Mouse (Mus musculus): ENCODE data around the gene 2310061I04Rik.

The 2310061I04Rik gene

DNA sequence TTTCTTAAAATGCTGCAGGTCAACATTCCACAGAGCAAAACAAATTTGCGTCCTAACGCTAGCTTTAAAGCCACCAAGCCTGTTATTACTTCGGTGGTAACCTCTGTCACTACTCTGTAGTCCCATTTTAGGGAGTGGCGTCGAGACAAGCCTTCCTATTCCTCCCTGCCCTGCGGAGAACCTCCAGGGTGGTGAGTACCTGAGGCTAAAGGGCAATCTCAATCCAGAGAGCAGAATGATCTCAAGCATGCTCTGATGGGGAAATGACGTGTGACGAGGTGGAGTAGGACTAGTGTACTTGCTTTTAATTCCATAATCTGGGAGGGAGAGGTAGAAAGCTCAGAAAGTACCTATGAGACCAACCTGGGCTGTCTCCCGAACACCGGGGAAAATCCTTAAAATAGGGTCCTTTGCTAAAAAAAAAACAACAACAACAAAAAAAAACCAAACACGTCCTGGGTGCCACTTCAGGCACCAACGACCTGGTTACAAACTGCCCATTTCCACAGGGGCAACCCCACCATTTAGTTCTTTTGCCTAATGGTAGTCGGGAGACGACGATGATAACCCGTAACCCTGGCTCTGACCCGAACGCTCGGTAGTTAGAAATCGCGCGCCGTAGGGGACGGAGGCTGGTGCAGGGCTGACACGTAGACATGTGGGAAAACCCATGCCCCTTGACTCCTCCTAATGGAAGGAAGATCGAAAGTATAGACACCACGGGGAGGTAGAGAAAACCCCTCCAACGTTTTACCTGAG lies 18.5 kb upstream of the 2310061I04Rik start:
- no peak for DNase-seq (ENCODE audit: low spot score)

DNA sequence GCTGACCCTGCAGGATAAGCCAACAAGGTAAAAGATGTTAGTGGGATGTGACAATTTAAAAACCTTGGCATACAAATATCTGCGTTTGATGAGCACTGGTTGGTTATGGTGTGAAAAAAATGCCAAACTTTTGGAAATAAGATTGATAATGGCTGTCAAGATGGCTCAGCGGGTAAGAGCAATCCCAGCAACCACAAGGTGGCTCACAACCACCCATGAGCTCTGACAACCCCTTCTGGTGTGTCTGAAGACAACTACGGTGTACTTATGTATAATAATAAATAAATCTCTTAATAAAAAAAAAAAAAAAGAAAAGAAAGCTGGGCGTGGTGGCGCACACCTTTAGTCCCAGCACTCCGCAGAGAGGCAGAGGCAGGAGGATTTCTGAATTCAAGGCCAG lies 17.7 kb upstream of the 2310061I04Rik start:
- no peak for DNase-seq (ENCODE audit: low spot score)

DNA sequence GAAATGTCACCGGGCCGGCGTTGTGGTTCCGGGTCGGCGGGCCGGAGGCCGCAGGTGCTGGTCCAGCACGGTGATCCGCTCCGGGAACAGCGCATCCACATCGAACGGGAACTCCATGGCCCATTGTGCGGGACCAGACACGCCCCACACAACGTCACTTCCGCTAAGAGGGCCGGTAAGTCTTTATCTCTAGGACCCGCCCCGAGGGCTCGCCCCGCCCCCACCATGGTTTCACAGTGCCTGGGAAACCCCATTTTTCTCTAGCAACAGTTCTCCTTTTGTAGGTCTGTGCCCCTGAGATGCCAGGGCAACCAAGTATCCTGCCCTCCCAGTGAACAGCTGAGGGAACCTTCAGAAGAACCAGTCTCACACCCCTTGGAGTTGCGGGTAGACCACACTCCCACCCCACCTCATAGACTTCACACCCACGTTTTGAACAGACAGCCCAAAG lies 12.7 kb upstream of the 2310061I04Rik start, which contains the start of gene Atat1:
Gene Atat1, minus strand, starts transcription at position 157 of the 451 bp plus-strand sequence.
- DNase-seq (ENCODE audit: low spot score) = peak; percentile 95

DNA sequence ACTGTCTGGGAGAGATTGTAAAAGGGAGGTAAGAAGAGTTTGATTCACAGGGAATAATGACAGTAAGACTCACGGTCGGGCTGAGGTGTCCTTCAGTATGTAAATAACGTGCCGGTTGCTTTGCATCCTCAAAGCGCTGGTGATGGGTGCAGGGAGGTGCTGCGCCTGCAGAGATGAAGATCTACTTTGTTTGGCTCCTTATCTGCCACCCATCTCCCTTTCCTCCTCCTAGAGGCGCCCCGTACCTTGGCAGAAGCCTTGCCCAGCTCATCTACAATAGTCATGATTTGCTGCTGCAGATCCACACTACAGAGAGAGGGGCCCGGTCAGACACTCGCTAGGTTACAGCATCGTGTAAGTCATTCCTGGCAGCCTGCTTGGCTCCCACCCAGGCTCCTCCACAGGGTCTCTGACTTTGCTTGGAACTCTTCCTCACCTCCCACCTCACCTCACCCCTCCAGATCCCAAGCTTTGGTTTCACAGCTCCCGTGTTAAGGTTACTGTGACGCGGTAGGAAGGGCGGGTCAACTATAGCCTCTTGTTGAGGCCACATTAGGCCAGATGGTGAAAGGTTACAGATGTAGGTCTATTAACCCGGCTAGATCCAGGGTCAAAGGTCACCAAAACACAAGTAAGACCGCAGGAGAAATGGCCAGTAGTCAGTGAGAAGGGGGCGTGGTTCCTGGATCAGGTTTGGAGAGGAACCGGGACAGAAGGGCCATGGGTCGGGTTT lies 12.1 kb upstream of the 2310061I04Rik start:
- no peak for DNase-seq (ENCODE audit: low spot score)

DNA sequence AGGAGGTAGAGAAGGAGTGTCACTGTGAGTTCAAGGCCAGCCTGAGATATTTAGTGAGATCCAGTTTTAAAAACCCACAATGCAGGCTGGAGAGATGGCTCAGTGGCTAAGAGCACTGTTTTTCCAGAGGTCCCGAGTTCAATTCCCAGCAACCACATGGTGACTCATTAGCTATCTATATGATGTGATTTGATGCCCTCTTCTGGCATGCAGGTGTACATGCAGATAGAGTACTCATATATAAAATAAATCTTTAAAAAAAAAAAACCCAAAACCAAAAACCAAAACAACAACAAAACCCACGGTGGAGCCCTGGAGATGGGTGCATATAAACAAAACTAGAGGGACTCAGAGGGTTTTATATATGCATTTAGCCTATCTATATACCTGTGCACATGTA lies 10.4 kb upstream of the 2310061I04Rik start:
- DNase-seq (ENCODE audit: low spot score) = no peak

DNA sequence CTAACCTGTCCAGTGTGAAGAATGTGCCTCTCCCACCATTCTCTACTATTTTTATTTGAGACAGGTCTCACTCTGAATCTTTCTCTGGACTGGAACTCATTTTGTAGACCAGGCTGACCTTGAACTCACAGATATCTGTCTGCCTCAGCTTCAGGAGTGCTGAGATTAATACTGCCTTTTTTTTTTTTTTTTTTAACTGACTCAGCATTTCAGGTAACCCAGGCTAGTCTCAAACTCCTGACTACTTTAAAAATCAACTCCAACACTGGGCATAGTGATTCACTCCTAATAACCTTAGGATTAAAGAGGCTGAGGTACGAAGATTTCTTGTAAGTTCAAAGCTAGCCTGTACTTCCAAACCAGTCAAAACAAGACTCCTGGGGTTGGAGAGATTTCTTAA lies 8.4 kb upstream of the 2310061I04Rik start:
- no peak for DNase-seq (ENCODE audit: low spot score)

DNA sequence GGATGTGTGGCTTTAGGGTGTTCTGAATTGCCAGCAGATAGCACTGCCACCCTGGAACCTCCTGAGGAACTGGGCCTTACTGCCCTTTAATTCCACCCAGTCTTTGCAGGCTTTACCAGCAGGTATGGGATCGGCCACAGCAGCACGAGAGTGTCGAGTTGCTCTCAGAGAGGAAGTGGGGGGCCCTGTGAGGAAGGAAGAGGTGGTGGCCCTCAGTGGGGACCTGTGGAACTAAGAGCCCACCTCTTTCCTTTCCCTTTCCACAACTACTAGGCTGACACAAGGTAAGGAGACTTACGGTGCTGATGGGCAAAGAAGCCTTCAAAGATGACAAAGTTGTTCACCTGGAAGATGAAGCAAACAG lies 6.7 kb upstream of the 2310061I04Rik start:
- no peak for DNase-seq (ENCODE audit: low spot score)

DNA sequence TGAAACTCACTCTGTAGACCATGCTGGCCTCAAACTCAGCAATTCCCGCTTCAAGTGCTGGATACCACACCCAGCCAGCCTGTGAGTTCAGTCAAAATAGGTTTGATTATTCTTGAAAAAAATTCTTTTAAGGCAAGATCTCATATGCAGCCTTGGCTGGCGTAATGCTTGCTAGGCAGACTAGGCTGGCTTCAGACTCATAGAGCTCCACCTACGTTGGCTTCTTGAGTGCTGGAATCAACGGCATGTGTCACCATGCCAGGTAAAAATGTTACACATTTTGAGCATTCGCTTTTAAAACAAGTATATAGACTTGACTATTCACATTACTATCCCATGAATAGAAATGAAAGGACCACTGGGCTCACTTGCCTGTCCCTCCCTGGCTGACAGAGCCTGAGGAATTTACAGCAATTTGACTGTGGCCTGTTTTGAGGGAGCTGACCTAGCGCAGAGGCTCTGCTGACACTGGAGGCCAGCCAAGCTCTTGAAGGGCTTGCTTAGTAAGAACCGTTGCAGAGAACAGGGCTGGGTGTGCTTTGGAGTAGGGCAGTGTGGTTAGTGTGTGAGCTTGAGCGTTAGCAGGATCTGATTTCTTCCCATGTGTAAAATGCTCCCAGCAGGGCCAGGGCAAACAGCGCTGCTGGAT lies 6.2 kb upstream of the 2310061I04Rik start:
- DNase-seq (ENCODE audit: low spot score) = no peak

DNA sequence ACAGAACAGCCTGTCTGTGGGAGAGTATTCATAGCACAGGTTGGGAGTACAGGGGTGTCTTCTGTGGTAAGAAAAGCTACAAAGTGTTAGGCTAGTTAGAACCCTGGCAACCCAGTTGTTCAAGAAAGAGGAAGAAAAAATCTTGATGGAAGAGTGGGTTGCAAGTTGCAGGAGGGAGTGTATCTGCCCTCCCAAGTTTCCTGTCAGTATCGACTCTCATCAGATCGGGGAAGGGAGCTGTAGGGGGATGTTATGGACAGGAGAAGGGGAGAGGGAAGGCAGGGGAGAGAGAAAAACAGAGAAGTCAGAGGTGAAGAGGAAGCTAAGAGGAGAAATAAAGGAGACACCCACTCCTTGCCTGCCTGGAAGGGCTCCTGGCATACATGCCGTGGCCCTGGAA lies 3.4 kb upstream of the 2310061I04Rik start:
- no peak for DNase-seq (ENCODE audit: low spot score)

DNA sequence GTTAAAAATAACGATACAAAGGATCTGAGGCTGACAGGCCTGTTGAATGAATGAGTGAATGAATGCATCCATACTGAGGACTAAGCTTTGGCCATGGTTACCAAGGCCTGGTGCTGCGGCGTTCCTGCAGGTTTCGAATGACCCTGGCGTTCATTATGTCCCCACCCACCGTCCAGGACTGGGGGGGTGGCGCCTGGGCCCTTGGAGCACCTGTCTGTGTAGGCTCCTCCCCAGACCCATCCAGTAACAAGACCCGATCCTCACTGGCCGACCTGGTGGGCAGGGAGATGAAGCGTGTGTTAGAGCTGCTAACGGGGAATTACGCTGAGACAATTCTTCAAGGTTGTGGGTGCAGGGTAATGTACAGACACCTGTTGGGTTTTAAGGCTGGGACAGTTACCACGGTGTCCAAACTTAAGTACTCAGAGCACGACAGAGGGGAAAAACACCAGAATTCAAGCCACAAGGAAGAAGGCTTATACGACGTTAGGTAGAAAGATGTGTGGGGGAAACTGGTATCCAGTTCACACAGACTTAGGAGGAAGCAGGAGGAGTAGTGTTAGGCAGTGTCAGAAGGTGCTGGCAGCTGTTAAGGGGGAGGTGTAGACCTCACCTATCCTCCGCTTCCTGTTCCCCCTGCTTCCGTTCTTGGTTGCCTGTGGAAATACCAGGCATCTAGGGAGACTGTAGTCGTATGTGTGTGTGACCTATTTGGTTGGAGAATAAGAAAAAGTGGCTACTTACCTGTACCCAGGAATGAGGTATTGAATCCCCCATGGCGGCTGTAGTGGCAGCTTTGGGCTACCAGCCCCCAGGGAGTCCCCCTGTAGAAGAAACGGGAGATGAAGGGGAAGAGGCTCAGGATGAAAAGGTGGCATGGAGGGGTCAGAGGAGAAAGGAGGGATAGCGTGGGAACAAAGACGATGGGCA lies 678 bp upstream of the 2310061I04Rik start:
- no peak for DNase-seq (ENCODE audit: low spot score)

DNA sequence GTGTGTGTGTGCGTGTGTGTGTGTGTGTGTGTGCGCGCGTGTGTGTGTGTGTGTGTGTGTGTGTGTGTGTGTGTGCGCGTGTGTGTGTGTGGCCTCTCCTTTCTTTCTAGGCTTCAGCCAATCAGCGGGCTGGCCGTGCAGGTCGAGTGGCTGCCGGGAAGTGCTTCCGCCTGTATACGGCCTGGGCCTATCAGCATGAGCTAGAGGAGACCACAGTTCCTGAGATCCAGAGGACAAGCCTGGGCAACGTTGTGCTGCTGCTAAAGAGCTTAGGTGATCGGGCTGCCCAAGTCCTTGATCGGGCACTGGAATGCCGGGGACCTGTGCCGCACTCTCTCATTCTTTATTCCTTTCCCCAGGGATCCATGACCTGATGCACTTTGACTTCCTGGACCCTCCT lies 9.5 kb downstream of the 2310061I04Rik start:
- DNase-seq (ENCODE audit: low spot score) = no peak

DNA sequence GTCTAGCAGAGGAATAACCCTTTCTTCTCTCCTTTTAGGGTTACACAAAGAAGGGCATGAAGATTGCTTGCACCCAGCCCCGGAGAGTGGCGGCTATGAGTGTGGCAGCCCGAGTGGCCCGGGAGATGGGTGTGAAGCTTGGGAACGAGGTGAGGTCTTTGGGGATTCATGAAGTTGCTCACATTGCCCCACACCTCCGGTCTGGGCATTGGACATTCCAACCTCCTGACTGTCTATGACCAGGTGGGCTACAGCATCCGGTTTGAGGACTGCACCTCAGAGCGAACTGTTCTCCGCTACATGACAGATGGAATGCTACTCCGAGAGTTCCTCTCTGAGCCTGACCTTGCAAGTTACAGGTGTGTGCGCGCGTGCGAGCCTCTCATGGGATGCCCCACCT lies 13.5 kb downstream of the 2310061I04Rik start:
- no peak for DNase-seq (ENCODE audit: low spot score)

DNA sequence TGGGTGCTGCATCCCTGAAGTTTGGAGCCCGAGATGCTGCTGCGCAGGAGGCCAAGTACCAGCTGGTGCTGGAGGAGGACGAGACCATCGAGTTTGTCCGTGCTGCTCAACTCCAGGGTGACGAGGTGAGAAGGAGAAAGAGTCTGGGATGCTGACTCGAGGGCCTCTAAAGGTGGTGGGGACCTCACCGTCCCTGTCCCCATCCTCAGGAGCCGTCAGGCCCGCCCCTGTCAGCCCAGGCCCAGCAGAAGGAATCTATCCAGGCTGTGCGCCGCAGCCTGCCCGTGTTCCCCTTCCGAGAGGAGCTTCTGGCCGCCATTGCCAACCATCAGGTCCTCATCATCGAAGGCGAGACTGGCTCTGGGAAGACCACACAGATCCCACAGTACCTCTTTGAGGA lies 14.3 kb downstream of the 2310061I04Rik start:
- no peak for DNase-seq (ENCODE audit: low spot score)

DNA sequence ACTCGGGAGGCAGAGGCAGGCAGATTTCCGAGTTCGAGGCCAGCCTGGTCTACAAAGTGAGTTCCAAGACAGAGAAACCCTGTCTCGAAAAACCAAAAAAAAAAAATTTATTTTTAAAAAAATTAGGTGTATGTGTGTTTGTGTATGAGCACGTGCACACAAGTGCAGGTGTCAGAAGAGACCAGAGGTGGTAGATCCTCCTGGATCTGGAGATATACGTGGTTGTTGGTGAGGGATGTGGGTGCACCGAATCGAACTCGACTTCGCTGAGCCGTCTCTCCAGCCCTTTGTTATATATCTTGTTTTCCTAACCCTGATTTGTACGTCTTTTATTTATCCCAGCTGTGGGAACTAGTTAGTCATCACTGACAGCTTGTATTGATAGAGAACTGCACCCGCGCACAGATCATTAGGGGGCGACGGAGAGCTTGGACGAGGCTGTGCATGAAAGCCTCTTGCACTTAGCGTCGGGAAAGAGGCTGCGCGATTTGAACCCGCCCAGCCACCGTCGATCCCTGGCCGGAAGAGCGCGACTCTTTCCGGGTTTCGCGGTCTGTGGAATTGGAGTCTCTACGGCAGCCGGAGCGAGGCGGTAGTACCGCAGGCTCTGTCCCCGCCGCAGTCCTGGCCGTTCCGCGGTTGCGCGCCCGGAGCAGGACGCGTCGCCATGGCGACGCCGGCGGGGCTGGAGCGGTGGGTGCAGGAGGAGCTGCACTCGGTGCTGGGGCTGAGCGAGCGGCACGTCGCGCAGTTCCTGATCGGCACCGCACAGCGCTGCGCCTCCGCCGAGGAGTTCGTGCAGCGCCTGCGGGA lies 17.8 kb downstream of the 2310061I04Rik start, which contains the start of gene Dhx16:
Gene Dhx16, plus strand, starts transcription at position 575 of the 813 bp plus-strand sequence.
- peak; percentile 90 for DNase-seq (ENCODE audit: low spot score)

DNA sequence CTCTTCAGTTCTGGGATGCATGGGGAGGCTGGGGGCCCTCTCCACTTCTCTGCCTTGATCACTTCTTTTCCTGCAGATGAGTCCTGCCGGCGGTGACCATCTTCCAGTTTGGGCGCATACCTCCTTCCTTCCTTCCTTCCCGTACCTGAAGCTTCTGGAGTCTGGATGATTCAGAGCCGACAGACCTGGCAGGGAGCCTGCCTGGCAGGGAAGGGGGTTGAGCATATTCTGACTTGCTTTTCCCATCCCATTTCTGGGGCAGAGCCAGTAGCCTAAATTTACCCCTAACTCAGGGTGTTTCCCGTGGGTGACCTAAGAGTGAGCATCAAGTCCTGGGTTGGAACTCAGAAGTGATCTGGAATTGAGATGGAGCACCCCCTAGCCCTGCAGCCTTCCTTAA lies 22.5 kb downstream of the 2310061I04Rik start:
- no peak for DNase-seq (ENCODE audit: low spot score)

DNA sequence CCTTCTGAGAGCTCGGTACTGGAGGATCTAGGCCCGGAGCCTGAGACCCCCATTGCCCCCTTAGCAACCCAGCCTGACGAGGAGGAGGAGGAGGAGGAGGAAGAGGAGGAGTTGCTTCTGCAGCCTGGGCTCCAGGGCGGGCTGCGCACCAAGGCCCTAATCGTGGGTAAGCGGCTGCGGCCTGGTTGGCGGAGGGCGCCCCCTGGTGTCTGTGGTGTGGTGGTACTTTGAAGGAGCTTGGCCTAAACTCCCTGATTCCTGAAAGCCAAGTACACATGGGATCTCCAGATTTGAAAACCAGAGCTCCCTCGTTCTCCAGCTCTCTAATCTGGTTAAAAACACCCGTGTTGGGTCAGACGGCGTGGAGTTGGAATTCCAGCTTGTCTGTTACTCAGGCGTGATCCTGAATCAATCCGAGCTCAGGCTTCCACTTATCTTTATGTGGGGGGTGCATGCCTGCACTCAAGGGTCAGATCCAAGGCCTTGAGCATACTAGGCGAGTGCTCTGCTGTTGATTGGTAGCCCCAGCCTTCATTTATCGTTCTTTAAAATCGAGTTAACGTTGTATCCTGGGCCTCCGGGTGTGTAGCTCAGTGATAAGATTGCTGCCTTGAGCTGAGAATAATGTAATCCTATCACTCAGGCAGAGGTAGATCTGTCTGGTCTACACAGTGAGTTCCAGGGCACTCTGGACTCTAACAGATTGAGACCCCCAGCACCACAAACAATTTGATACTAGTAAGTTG lies 23.3 kb downstream of the 2310061I04Rik start:
- peak; percentile 91 for DNase-seq (ENCODE audit: low spot score)

DNA sequence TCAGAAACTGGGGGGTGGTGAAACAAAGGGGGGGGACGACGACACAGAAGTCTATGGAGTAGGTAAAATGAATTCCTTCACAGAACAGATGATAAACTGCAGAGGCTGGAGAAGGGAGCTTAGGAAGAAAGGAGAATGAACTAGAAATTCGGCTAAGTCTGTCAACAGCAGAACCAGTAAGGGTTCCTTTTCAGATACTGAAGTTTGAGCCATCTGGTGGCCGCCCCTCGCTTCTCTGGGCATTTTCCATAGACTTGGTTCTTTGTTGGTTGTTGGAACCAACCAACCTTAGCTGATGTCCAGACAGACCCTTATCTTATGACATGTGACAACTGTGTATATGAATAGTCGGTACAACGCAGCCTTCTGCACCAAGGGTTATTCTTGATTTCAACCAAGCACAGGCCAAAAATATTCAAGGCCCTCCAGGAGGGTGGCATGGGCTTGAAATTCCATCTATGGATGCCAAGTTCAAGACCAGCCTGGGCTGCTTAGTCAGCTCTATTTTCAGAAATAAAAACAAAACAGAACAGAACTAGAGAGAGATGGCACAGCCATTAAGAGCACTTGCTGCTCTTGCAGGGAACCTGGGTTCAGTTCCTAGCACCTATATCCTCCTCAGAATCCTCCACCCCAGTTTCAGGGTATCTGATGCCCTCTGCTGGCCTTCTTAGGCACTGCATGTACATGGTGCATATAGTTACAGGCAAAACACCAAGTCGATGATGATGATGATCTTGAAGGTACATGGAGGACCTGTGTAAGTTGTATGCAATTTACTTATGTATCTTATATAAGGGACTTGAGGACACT lies 26.1 kb downstream of the 2310061I04Rik start:
- DNase-seq (ENCODE audit: low spot score) = no peak

DNA sequence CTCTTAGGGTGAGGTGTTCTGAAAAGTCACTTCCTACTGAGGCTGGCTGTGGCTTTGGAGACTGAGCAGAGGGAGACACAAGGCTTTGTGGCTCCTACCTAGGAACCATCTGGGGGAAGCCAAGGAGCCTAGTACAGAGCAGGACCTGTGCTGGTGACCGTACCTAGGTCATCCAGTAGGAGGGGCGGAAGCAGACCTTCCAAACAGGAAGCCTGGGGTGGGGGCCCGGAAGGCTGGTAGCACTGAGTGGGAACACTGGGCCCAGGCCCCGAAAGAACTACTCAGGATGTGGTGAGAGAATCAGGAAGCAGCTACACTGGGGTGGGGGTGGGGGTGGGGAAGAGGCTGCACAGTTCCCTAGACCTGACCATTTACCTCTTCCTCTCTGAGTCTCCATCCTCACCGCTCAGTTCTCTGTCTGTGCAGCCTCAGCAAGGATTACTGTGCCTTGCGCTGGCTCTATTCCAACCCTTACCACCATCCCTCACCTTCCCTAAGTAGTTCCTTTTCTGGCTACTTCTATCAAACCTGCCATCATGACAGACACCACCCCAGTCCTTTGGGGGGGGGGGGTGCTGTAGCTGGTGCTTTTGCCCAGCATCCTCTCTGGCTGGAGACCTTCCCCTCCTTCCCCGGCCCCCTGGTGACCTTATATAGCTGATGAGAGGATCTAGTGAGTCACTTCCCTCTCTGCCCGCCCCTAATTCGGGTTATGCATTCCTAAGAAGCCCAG lies 26.9 kb downstream of the 2310061I04Rik start:
- no peak for DNase-seq (ENCODE audit: low spot score)

All from ovary, postnatal 14 days (tissue).